Mouse (Mus musculus): Measurements from ENCODE around the gene Olfr957.

DNA sequence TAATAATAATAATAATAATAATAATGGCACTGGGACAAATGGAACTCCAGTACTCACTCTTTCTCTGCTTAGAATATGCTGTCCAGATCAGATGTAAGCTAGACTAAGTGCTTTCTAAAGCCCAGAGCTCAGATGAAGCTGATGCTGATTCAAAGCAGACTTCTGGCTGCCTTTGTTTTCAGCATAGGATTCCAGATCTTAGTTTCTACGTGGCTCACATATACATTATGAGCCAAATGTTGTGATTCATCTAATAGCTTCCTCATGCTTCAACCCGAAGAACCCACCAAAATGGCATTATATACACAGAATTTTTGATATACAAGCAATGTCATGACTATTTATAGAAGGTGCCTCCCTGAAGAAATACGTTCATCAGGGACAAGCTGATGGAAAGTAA lies at the start of gene Olfr957:
- TF ChIP-seq REST (IDR thresholded peaks at IDR 0.05; ENCODE audit: insufficient read depth, insufficient read length): no peak
- no peak for TF ChIP-seq POLR2A (IDR thresholded peaks at IDR 0.05; ENCODE audit: insufficient read length, low read depth)
- no peak for TF ChIP-seq MAX (IDR thresholded peaks at IDR 0.05; ENCODE audit: low read depth)
- no peak for TF ChIP-seq TCF3 (IDR thresholded peaks at IDR 0.05; ENCODE audit: insufficient read length, low read depth)
- no peak for TF ChIP-seq MYOD1 (IDR thresholded peaks at IDR 0.05; ENCODE audit: control insufficient read depth in 1 of 3, insufficient read length in 2 of 3, low read depth in 2 of 3)
